Mouse (Mus musculus) heart, postnatal 0 days (tissue): ENCODE measurements around the gene Gm4792.

Source experiments
- CTCF ChIP-seq: IDR thresholded peaks from 2 replicates; pipeline ENCODE4 v1.5.1; 2016; ENCODE audit warnings: antibody characterized with exemption, control low read depth, low read depth
- EP300 ChIP-seq: IDR thresholded peaks from 2 replicates; pipeline ENCODE4 v1.6.1; 2016; ENCODE audit warnings: antibody characterized with exemption, low read depth

DNA sequence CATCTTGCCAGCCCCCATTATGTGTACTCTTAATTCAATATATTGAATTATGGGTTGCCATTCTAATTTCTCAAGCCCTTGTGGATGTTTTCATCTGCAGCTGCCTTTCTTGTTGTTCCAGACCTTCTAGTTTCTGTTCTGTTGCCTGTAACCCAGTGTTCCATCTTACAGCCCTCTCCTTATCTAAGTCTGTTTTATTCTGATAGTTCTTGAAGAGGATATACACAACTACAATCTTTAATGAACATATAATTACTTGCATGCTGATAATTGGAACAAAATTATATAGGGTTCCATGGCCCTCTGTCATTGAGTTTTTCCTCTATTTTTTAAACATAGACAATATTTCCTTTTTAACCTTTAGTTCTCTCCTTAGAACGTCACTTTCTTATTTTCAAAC is 38.0 kb downstream of the Gm4792 start:
- no peak for TF ChIP-seq CTCF
- no peak for TF ChIP-seq EP300
